Mouse (Mus musculus) Patski (cell line): Measurements from ENCODE around the gene Qrich2. TPM values are rescaled to one million over a fixed set of nuclear protein-coding genes. Genes with fewer than 3 reads are reported as not detected.

Experiments used
- ATAC-seq: fragments of 100-300 bp; one replicate; pipeline ENCODE4 v1.8.0; 2021
- CTCF ChIA-PET: fragments of 350-600 bp; sonication (Branson Sonifier 250); formaldehyde crosslinking; loops from one replicate; lab custom pipeline; 2022; ENCODE audit warnings: inconsistent platforms; lab: Charles Lee
- POLR2A ChIA-PET: fragments of 350-600 bp; sonication (Branson Sonifier 250); formaldehyde crosslinking; loops from one replicate; lab custom pipeline; 2022; ENCODE audit warnings: antibody characterized with exemption, inconsistent platforms; lab: Charles Lee
- DNase-seq: peaks from one replicate; pipeline ENCODE4 v3.0.0-alpha.2; 2011; ENCODE audit warnings: low read depth, low spot score
- H3K27me3 ChIP-seq: fragments of 371-371 bp; one replicate; pipeline ENCODE4 v1.5.1; 2021
- CTCF ChIP-seq: fragments of 100-300 bp; IDR thresholded peaks from one replicate; pipeline ENCODE4 v1.5.1; 2021
- in situ Hi-C: fragments of 300-500 bp; cut with MboI; formaldehyde crosslinking; loops from 3 replicates; pipeline ENCODE4 v1.11.1; 2018; ENCODE audit warnings: low pct_unique_long_range_greater_than_20kb, mixed read lengths
- polyA plus RNA-seq: library from polyadenylated mRNA; unstranded; gene quantifications from one replicate; pipeline ENCODE4 v1.2.3, GENCODE M21; 2021

The Qrich2 gene
- polyA plus RNA-seq, 1 experiment from 2014 or later: 0.35 TPM

GRCm38 (mm10) chr11:116397517-116398347 is 68.3 kb downstream of the Qrich2 start:
- TF ChIP-seq CTCF: no peak
- POLR2A ChIA-PET: no interaction called here
- ATAC-seq (no peak), DNase-seq (no peak)
- in situ Hi-C loops: no loop called here
- CTCF ChIA-PET: interaction anchor here (0.8 to 1.4 kb wide), 3 partner anchors 10 to 16 kb away, joined by 3 to 4 read pairs (median 4); no protein-coding TSS in a partner anchor
- no peaks in the 10 kb centered on the region for H3K27me3 ChIP-seq

GRCm38 (mm10) chr11:116396934-116397330 is 69.1 kb downstream of the Qrich2 start:
- CTCF ChIA-PET: interaction anchor here (0.5 kb wide), 1 partner anchor 19 kb away, joined by 3 read pairs; no protein-coding TSS in a partner anchor
- no peak for TF ChIP-seq CTCF
- POLR2A ChIA-PET: interaction anchor here (1.5 kb wide), 1 partner anchor 11 kb away, joined by 5 read pairs; no protein-coding TSS in a partner anchor
- DNase-seq (no peak), ATAC-seq (no peak)
- no peaks in the 10 kb centered on the region for H3K27me3 ChIP-seq
- in situ Hi-C loops: no loop called here

- CTCF ChIA-PET: interaction anchor here (0.5 to 1.4 kb wide), 3 partner anchors 12 to 19 kb away, joined by 3 to 4 read pairs (median 3); no protein-coding TSS in a partner anchor
- in situ Hi-C loops: no loop called here
- ATAC-seq (no peak), DNase-seq (no peak)
- TF ChIP-seq CTCF: no peak
- H3K27me3 ChIP-seq: no peaks in the 10 kb centered on the region
- POLR2A ChIA-PET: interaction anchor here (1.5 kb wide), 1 partner anchor 10 kb away, joined by 5 read pairs; no protein-coding TSS in a partner anchor
Measured at GRCm38 (mm10) chr11:116396276-116396933, 69.6 kb downstream of the Qrich2 start.

DNA sequence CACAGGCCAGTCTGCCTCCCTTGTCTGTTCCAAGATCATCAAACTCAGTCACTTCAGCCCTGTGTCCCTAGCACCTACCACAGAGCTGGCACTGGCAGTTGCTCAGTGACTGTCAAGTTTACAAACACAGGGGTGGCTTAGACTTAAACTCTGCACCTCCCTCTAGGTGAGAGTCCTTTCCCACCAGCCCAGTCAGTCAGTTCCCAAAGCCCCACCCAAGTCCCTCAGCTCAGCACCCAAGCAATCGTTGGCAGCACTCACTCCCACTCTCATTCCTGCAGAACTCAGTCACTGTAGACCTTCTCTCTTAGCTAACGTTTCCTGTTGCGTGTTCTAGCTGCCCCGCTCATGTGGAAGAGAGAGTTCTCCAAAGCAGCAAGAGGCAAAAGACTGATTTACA is 71.3 kb downstream of the Qrich2 start:
- POLR2A ChIA-PET: interaction anchor here (0.7 kb wide), 1 partner anchor 19 kb away, joined by 3 read pairs; no protein-coding TSS in a partner anchor
- DNase-seq: no peak
- no peak for ATAC-seq
- in situ Hi-C loops: no loop called here
- H3K27me3 ChIP-seq: no peaks in the 10 kb centered on the region
- CTCF ChIA-PET: interaction anchor here (1.1 kb wide), 1 partner anchor 12 kb away, joined by 5 read pairs; no protein-coding TSS in a partner anchor
- TF ChIP-seq CTCF: no peak

Other genes with a start within 250 kb of the Qrich2 start
- gene Evpl, start 228.2 kb downstream of the Qrich2 start, polyA plus RNA-seq: 0.05 TPM
- 90.1 TPM for gene Srp68, start 192.0 kb downstream of the Qrich2 start, polyA plus RNA-seq
- 2.2 TPM for gene Galr2, start 185.3 kb downstream of the Qrich2 start, polyA plus RNA-seq
- 63.6 TPM for gene Exoc7, start 159.0 kb downstream of the Qrich2 start, polyA plus RNA-seq
- gene Foxj1, start 130.8 kb downstream of the Qrich2 start, polyA plus RNA-seq: 8.6 TPM
- gene Rnf157, start 53.2 kb downstream of the Qrich2 start, polyA plus RNA-seq: 40.5 TPM
- gene Ubald2, start 32.1 kb downstream of the Qrich2 start, polyA plus RNA-seq: 84.7 TPM
- 104 TPM for gene Prpsap1, start 28.0 kb upstream of the Qrich2 start, polyA plus RNA-seq
- 4.6 TPM for gene Sphk1, start 64.7 kb upstream of the Qrich2 start, polyA plus RNA-seq
- gene Ube2o, start 115.2 kb upstream of the Qrich2 start, polyA plus RNA-seq: 32.5 TPM
- not detected for gene Aanat, start 120.2 kb upstream of the Qrich2 start, polyA plus RNA-seq
- gene Rhbdf2, start 160.8 kb upstream of the Qrich2 start, polyA plus RNA-seq: 15.6 TPM
- gene Prcd, start 187.3 kb upstream of the Qrich2 start, polyA plus RNA-seq: 0.56 TPM
- 0.24 TPM for gene Cygb, start 188.1 kb upstream of the Qrich2 start, polyA plus RNA-seq